Mouse (Mus musculus) adrenal gland, postnatal 14 days (tissue): ENCODE results near the gene Pdxp. TPM values are rescaled to one million over a fixed set of nuclear protein-coding genes. Genes with fewer than 3 reads are reported as not detected.
A peak's percentile ranks its signal among the peaks of the same experiment; 100 is the strongest.

ENCODE experiments used
- DNase-seq: peaks from one replicate; pipeline ENCODE4 v3.0.0; 2021; ENCODE audit warnings: mixed read lengths
- total RNA-seq: library from RNA; stranded (reverse); gene quantifications from 2 replicates; pipeline ENCODE4 v1.2.3, GENCODE M21; 2021

Pdxp gene
- total RNA-seq, 1 experiment from 2014 or later = 4.4 TPM

DNA sequence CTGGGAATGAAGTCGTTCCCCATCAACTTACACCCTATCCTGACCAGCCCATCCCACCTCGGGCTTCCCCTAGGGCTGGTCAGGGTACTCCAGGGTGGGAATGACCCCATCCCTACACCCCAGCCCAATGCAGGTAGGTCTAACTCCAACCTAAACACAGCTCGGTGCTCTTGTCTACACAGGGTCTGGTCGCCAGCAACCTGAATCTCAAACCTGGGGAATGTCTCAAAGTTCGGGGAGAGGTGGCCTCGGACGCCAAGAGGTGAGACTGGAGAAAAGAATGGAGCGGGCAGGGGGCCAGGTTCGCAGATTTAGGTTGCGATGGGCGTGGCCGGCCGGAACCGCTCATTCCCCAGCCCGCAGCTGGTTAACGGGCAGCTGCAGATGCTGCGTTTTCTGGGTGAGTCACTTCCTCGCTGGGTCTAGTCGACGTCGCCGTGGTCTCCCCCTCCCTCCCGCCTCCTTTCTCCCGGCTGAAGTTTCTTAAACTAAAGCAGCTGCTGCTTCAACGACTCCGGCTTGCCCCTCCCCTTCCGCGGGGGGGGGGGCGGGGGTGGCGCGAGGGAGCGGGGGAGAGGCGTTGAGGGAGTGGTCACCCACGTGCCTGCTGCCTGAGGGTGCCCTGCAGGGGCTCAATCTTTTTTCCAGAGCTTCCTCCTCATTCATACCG, 14.2 kb downstream of the Pdxp start:
- peak; percentile 86 for DNase-seq

DNA sequence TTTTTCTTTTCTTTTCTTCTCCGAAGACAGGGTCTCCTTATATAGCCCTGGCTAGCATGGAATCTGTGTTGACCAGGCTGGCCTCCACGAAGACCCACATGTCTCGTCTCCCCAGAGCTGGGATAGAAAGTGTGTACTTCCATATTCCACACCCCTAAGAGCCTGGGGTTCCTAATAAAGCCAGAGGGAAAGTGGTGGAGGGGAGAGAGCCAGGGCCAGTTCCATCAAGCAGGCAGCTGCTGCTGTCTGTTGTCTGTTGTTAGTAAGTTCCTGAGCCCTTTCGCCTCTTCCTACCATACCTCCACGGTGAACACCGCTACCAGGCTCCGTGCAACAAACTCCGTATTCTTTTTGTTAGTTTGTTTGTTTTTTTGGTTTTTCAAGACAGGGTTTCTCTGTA, 14.8 kb downstream of the Pdxp start:
- no peak for DNase-seq

DNA sequence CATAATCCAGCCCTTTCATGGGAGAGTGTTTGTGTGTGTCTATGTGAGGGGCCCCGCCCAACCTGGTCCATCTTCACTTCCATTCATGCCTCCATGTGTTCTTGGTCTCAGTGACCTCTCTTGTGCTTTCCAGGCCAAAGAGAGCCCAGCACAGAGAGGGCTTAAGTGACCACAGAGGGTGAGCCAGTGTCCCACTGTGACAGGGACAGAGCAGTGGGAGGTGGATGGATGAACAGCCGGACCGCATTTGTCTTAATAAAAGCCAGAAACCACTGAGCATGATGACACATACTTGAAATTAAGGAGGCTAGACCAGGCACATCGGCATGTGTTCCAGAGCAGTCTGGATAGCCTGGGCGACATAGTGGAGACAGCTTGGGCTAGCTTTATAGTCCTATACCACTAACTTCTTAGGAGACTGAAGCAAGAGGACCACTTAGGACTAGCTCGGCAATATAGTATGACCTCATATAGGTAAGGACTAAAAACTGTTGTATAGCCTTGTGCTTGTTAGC, 16.5 kb downstream of the Pdxp start:
- no peak for DNase-seq

DNA sequence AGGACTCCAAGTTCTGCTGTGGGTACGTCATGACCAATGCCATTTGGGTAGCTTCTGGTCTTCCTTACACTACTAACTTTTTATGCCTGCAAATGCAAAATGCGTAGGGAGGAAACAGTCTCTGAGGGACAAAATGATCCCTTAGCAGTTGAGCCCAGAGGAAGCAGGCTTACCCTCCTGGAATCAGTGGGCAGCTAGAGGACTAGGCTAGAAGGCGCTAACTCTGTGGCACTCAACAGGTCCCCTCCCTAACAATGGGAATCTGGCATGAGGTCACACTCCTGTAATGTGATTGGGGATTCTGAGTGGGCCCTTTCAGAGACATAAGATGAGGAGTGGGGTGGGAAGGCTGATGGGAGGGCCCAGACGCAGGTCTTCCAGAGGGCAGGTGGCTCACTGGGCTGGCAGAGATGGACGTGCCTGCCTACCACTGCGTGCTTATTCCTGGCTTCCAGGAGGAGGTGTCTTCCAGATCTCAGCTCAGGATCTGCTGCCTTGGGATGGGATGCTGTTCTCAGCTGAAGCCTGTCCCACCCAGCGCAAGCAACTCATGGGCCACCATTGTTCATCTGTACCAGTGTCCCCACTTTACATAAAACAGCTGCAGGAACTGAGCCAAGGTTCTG, 17.2 kb downstream of the Pdxp start:
- DNase-seq = no peak

DNA sequence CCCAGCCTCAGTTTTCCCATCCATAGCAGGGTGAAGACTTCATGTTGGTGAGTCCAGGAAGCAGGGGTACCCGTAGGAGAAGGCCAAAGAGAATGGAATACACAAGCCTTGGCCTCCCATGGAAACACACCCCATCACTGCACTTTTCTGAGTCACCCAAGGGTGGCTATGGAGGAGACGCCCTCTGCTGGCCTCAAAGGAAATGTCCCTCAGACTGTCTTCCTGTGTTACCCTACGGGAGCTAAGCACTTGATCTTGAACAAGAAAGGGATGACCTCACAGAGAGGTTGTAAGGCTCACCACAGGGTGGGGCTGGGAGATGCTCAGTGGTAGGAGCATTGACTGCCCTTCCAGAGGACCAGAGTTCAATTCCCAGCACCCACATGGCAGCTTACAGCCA, 17.9 kb downstream of the Pdxp start:
- DNase-seq = peak; percentile 84

DNA sequence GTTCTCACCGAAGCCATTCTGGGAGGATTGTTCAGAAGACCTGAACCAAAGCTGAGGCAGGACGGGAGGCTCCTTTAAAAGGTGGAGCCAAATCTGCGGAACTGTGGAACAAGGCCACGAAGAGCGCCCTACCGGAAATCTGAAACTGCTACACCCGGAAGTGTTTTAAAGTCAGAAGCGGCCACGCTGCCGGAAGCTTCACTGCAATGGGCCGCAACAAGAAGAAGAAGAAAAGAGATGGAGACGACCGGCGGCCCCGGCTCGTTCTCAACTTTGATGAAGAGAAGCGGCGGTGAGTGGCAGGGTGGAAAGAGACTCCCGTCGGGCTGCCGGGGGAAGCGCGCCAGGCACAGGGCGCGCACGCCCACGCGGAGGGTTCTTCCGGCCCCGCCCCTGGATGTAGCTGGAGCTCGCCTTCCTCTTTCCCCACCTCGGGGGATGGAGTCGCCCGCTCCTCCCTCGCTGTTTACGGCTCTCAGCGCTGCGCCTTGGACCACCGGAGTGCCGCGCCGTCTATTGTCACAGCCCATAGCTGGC, 21.1 kb downstream of the Pdxp start, which contains the start of gene Nol12:
Nol12 (plus strand) TSS at position 150 of the 537 bp plus-strand sequence.
- peak; percentile 87 for DNase-seq

DNA sequence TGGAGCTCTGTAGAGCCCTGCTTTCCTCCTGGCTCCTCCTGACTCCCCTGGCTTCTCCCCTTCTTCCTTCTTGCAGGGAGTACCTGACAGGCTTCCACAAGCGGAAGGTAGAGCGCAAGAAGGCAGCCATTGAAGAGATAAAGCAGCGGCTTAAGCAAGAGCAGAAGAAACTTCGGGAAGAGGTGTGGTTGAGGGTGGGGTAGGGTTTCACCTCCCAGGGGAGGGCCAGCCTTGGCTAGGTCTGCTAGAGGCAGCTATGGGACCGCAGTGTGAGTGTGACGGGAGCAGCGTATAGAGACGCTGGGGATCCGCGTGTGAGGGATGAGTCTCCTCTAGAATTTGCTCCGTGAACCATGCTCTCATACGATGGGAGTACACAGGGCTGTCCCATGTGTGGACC, 22.7 kb downstream of the Pdxp start:
- DNase-seq = no peak

DNA sequence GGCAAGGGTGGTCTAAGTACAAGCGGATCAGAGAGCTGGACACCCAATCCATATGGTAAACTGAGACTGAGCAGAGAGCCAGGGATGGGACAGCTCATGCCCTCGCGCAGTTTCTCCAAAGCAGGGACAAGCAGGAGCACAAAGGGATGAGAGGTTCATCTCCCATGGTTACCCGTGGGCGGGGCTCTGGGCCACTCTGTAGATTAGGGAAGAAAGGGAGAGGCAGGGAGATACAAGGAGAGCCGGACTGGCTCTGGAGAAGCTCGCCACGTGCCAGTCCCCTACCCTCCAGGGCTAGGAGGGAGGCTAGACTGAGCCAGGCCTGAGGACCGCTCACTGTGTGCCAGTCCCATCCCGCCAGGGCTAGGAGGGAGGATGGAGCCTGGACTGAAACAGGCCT, 23.6 kb downstream of the Pdxp start:
- DNase-seq = no peak

DNA sequence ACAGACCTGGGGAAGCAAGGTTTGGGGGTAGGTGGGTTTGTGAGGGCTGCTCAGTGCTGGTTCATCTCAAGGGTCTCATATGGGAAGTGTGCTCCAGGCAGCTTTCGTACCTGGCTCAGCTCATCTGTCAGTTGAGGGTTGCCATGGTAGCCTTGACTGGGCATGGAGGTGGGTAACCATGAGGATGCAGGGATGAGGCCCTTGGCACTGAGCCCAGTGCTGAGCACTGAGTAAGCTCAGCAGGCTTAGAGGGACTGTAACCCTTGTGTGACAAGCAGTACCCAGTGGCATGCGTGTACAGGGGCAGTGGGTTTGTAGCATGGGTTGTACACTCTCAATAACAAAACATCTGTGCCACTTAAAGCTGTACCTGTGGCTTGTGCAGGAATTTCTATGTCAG, 24.2 kb downstream of the Pdxp start:
- DNase-seq = peak; percentile 39

DNA sequence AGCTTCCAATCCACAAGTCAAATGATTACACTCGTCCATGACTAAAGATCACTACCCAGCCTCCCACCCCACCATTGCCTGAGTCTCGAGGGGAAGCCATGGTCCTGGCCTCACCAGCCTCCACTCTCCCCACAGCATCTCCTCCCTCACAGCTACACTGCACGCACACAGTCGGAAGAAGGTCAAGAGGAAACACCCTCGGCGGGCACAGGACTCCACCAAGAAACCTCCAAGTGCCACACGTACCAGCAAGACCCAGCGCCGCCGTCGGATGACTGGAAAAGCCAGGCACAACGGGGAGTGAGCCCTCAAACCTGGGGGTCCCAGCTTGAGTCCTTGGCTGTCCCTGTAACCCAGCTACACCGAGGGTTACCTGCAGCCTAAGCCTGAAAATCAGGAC, 26.6 kb downstream of the Pdxp start:
- DNase-seq = no peak

DNA sequence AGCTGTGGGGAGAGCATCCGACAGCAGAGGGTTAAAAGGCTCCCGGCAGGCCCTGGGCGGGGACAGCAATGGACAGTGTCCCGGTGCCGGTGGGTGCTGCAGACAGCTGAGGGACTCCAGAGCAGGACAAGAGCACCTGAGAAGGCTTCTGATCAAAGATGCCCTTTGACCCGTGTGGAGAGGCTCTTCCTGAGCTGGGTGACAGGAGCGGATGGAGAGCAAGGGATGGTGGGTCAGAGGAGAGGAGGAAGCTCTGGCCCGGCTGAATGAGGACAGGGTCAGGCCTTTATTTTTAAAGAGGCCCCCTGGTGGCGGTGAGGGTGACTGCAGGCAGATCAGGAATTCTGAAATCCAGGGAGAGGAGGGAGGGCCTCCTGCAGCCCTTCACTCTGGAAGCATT, 28.9 kb downstream of the Pdxp start:
- DNase-seq = peak; percentile 92

DNA sequence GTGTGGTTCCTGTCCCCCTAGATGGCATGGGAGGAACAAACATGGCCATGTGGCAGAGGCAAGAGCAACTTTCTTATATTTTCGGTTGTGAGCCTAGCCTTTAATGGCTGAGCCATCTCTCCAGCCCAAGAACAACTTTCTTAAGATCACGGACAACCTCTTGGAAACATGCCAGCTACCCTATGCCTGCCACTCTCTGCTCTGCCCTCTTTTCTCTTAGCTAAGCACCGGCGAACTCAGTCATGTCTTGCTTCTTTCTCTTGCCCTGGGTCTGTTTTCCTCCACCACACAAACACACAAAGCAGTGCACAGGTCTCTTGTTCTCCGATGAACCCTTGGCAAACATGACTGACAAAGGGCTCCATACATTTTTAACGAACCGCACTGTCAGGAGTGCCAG, 32.5 kb downstream of the Pdxp start:
- no peak for DNase-seq

DNA sequence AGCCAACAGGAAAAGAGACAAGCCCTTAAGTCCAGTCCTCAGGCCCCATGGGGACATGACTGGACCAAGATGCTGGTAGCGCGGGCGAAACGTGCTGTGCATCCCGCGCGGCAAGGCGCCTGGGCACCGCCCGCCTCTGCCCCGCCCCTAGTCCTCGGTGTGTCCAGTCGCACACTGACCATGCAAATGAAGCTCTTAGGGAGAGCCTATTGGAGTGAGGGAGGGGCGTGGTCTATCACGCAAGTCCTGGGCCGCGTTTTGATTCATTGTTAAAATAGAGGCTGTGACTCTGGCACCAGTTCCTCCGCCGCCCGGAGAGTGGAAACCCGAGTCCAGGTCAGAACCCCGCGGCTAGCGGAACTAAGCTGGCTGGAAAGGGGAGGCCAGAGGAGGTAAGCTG, 33.9 kb downstream of the Pdxp start, which contains the start of gene Triobp:
Triobp (plus strand) TSS at position 68 of the 400 bp plus-strand sequence.
- peak; percentile 94 for DNase-seq

DNA sequence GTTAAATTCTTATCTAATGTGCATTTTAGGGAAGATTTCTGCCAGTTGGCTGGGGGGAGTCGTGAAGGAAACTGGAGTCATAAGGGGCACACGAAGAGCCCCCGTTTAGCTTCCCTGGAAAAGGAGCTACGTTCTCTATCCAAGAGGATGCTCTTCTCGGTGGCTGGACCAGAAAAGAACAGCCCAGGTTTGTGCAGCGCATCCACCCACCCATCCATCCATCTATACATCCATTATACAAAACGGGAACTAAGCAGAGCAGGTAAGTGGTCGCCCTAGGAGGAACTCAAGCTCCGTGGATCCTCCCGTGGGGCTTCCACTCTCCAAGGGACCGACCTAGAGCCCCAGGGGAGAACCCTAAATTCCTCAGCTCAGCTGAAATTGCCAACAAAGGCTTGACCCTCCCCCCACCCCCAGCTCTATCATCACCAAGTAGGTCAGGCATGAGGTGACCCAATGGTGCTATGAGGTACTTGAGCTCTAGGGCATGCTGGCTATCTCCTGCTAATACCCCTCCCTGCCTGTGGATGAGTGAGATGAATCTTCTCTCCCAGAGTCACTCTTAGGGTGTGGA, 34.5 kb downstream of the Pdxp start:
- DNase-seq = no peak

DNA sequence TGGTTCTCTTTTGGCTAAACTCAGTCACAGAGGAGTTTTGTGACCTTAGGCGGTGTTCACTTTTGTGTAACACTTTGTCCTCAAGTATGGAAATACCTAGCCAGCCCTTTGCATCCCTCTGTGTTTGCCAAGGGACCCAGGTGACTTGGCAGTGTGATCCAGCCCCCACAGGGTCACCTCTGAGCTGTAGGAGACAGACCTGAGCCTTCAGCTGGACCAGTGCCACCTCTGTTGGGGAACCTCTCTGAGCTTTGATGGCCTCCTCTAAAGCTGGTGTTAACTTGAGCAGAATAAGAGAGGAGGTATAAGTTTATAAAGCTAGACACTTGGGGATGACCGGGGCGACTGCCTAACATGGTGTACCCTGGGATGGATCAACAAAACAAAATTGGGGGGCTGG, 35.2 kb downstream of the Pdxp start:
- no peak for DNase-seq

DNA sequence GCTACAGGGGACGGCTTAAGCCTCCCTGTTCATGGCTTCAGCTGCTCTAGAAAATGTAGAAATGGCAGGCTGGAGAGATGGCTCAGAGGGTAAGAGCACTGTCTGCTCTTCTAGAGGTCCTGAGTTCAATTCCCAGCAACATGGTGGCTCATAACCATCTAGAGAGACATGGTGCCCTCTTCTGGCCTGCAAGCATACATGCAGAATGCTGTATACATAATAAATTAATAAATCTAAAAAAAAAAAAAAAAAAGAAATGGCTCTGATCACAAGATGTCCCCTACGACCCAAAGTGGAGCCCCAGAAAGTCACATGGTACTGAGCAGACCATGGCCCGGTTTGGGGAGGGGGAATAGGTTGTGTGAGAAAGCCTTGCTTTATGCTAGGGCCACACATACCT, 41.9 kb downstream of the Pdxp start:
- no peak for DNase-seq

DNA sequence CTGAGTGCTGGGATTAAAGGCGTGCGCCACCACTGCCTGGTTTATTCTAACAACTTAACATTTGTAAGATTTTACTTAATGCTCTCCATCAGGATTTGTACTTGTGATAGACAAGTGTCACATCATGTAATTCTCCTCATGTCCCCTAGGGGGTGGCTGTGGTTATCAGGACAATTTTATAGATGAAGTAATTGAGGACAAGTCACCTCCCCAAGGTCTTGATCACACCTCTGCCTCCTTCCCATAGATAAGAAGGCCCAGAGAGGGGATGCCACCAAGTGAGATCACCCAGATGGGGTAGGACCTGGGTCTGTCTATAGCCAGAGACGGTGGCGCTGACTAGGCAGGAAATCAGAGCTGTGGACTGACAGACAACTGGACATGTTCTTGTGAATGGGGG, 42.6 kb downstream of the Pdxp start:
- DNase-seq = no peak

DNA sequence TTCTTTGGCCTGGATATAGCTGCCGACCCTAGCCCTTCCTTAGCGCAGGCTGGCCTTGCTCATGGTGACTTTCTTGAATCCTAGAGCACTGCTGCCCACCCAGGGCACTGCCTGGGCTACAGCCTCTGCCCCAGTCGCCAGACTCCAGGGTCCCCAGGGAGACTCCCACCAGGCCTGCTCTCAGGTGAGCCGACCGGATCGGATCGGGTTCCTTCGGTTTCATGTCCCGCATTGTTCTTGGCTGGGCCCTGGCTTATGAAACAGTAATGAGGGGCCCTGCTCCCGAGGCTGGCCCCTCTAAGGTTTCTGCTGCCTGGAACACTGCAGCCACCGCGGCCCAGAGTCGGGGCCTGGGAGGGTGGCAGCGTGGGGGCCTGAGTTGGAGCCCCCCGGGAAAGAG, 43.3 kb downstream of the Pdxp start:
- no peak for DNase-seq

DNA sequence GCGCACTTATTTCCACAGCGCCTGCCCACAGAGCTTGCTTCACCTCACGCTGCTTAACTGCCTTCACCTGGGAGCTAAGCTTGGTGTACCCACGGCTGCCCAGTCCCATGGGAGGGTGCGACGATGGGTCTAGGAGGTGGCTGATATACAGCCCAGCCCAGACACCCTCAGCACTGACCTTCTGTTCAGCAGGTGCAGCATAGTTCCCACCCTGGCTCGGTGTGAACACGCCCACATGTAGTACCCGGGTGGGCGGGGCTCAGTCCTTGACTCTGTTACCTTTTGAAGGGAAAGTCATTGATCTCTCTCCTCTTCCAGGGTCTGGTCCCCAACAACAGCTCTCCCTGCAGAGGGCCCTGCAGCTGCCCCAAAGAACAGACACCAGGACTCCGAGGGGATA, 45.8 kb downstream of the Pdxp start:
- DNase-seq = no peak

DNA sequence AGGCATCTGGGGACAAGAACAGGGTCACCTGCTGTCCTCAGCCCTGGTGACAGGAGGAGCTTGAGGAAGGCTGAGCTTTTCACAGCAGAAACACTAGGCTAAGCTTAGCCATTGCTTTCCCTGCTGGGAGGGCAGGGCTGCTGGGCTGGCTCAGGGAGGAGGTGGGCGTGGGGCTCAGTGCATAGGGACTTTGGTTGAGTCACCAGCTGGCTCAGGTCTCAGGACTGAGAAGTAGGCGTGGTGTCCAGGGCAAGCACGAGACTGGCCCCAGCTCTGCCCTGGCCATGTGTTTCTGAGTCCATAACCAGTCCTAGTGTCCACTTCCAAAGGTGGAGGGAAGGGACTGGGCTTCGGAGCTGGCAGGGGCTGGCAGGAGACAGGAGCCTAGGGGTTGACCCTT, 46.4 kb downstream of the Pdxp start:
- DNase-seq = peak; percentile 82

DNA sequence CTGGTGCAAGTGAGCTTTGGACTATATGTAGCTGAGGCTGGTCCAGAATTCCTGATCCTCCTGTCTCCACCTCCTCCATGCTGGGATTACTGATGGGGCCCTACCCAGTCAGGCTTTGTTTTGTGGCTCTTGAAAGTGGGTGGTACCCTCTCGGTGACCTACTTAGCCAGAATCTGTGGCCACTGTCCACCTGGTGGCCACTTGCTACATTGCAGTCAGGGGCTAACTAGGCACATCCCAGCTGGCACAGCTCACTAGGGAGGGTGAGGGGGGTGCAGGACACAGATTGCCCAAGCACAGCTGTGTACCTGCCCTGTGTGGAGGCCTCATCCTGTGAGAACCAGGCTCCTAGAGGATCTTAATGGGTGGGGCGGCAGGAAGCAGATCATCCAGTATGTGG, 49.2 kb downstream of the Pdxp start:
- peak; percentile 89 for DNase-seq
